Comparison of ENCODE assay signal across 14 mouse cellular contexts in genomic region chr11:76121086-76121485, GRCm38 (mm10). TPM values are rescaled to one million over a fixed set of nuclear protein-coding genes. Genes with fewer than 3 reads are reported as not detected.
DNase-seq lines count a peak whose midpoint lies in the region; ATAC-seq lines count a peak whose summit lies in the region.
"Had no signal": no experiment of that assay in that cellular context is flagged by ENCODE, and none has a peak within 500 bp of the region (broad histone marks: within the 10 kb centered on the region; RNA-seq: fewer than 3 reads in every experiment).

No protein-coding gene starts in this region.

- no peak overlapping the region for H3K9ac ChIP-seq in heart, embryonic 13.5 days
- no peak overlapping the region for H3K9ac ChIP-seq in heart, embryonic 11.5 days (ENCODE audit: low read depth, low read length)
- no peak overlapping the region for H3K9ac ChIP-seq in kidney, embryonic 15.5 days
- H3K9ac ChIP-seq in embryonic facial prominence, embryonic 13.5 days: no peak overlapping the region
- no peak overlapping the region for H3K9ac ChIP-seq in midbrain, embryonic 16.5 days (ENCODE audit: low read depth, low read length)
- H3K9ac ChIP-seq: forebrain, embryonic 12.5 days had no signal

- no peaks in the 10 kb centered on the region for H3K9me3 ChIP-seq in heart, embryonic 13.5 days
- no peaks in the 10 kb centered on the region for H3K9me3 ChIP-seq in heart, embryonic 11.5 days (replicated peaks; ENCODE audit: control insufficient read depth, low read length)
- no peaks in the 10 kb centered on the region for H3K9me3 ChIP-seq in kidney, embryonic 15.5 days (replicated peaks)
- H3K9me3 ChIP-seq in embryonic facial prominence, embryonic 13.5 days: no peaks in the 10 kb centered on the region
- H3K9me3 ChIP-seq in midbrain, embryonic 16.5 days (replicated peaks; ENCODE audit: control insufficient read depth, low read length, poor library complexity, severe bottlenecking): no peaks in the 10 kb centered on the region
- H3K9me3 ChIP-seq: forebrain, embryonic 12.5 days; limb, embryonic 10.5 days had no signal

- peak; percentile 90 for DNase-seq in kidney, adult 9 months
- DNase-seq in kidney, postnatal 14 days: peak; percentile 52
- no peak for DNase-seq in retina, postnatal 1 day
- DNase-seq: cerebellum, adult 8-10 months; thymus, postnatal 14 days had no signal

- peaks cover 42% of the 10 kb centered on the region for H3K36me3 ChIP-seq in heart, embryonic 13.5 days
- 0 out of 2 replicates have a peak, but pooled peaks cover 2% of the 10 kb centered on the region for H3K36me3 ChIP-seq in heart, embryonic 11.5 days (ENCODE audit: control insufficient read depth, insufficient read depth, low read length)
- peaks cover 24% of the 10 kb centered on the region for H3K36me3 ChIP-seq in kidney, embryonic 15.5 days
- peaks cover 10% of the 10 kb centered on the region for H3K36me3 ChIP-seq in embryonic facial prominence, embryonic 13.5 days
- peaks cover 31% of the 10 kb centered on the region for H3K36me3 ChIP-seq in midbrain, embryonic 16.5 days (ENCODE audit: control insufficient read depth, insufficient read depth, low read length)

- peaks cover 49% of the 10 kb centered on the region for H3K4me1 ChIP-seq in heart, embryonic 13.5 days
- peaks cover 20% of the 10 kb centered on the region for H3K4me1 ChIP-seq in heart, embryonic 11.5 days (ENCODE audit: control insufficient read depth, insufficient read depth, low read length)
- H3K4me1 ChIP-seq in kidney, embryonic 15.5 days: peaks cover 20% of the 10 kb centered on the region
- H3K4me1 ChIP-seq in embryonic facial prominence, embryonic 13.5 days: peaks cover 63% of the 10 kb centered on the region
- H3K4me1 ChIP-seq in midbrain, embryonic 16.5 days (ENCODE audit: control insufficient read depth, insufficient read depth, low read length): no peaks in the 10 kb centered on the region
- H3K4me1 ChIP-seq: forebrain, embryonic 12.5 days had no signal

- H3K27ac ChIP-seq in heart, embryonic 13.5 days (replicated peaks): peak overlapping the region; percentile 30; the same call in 1 of the 2 replicates
- no peak overlapping the region for H3K27ac ChIP-seq in heart, embryonic 11.5 days (ENCODE audit: low read depth, low read length)
- H3K27ac ChIP-seq in kidney, embryonic 15.5 days: no peak overlapping the region; the same call in 1 of the 2 replicates
- peak overlapping the region; percentile 62 for H3K27ac ChIP-seq in embryonic facial prominence, embryonic 13.5 days
- H3K27ac ChIP-seq in midbrain, embryonic 16.5 days (ENCODE audit: low read length): no peak overlapping the region
- H3K27ac ChIP-seq: forebrain, embryonic 12.5 days had no signal

- WGBS in heart, embryonic 13.5 days: 79% methylated on average over 4 of the region's 4 CpGs
- WGBS in heart, embryonic 11.5 days (ENCODE audit: insufficient replicate concordance): 81% methylated on average over 4 of the region's 4 CpGs
- 87% methylated on average over 4 of the region's 4 CpGs for WGBS in kidney, embryonic 15.5 days
- WGBS in embryonic facial prominence, embryonic 13.5 days: 77% methylated on average over 4 of the region's 4 CpGs
- WGBS in midbrain, embryonic 16.5 days: 95% methylated on average over 4 of the region's 4 CpGs

- ATAC-seq in heart, embryonic 13.5 days (ENCODE audit: extremely low read depth, insufficient number of reproducible peaks, low FRiP score, low TSS enrichment): no peak
- ATAC-seq in heart, embryonic 11.5 days (replicated peaks; ENCODE audit: insufficient number of reproducible peaks, low FRiP score, low TSS enrichment): no peak
- ATAC-seq in kidney, embryonic 15.5 days (replicated peaks; ENCODE audit: low FRiP score): no peak
- no peak for ATAC-seq in embryonic facial prominence, embryonic 13.5 days (ENCODE audit: insufficient number of reproducible peaks, insufficient read depth, low FRiP score, low TSS enrichment, low read depth)
- ATAC-seq in midbrain, embryonic 16.5 days: no peak

- no peak overlapping the region for H3K4me2 ChIP-seq in heart, embryonic 13.5 days
- no peak overlapping the region for H3K4me2 ChIP-seq in heart, embryonic 11.5 days
- no peak overlapping the region for H3K4me2 ChIP-seq in kidney, embryonic 15.5 days
- no peak overlapping the region for H3K4me2 ChIP-seq in embryonic facial prominence, embryonic 13.5 days
- no peak overlapping the region for H3K4me2 ChIP-seq in midbrain, embryonic 16.5 days (ENCODE audit: low read length)
- H3K4me2 ChIP-seq: forebrain, embryonic 12.5 days; liver, embryonic 11.5 days had no signal

- H3K4me3 ChIP-seq in heart, embryonic 13.5 days: no peak overlapping the region
- H3K4me3 ChIP-seq in heart, embryonic 11.5 days (ENCODE audit: low read depth, low read length): no peak overlapping the region
- H3K4me3 ChIP-seq in kidney, embryonic 15.5 days (replicated peaks): no peak overlapping the region
- H3K4me3 ChIP-seq in embryonic facial prominence, embryonic 13.5 days: no peak overlapping the region
- H3K4me3 ChIP-seq in midbrain, embryonic 16.5 days (ENCODE audit: low read depth, low read length): no peak overlapping the region
- H3K4me3 ChIP-seq: forebrain, embryonic 12.5 days; heart, adult 2 months; limb, embryonic 10.5 days had no signal

- H3K27me3 ChIP-seq in heart, embryonic 13.5 days (replicated peaks): no peaks in the 10 kb centered on the region
- H3K27me3 ChIP-seq in heart, embryonic 11.5 days (ENCODE audit: control insufficient read depth, insufficient read depth, low read length): no peaks in the 10 kb centered on the region
- H3K27me3 ChIP-seq in kidney, embryonic 15.5 days: no peaks in the 10 kb centered on the region
- H3K27me3 ChIP-seq in embryonic facial prominence, embryonic 13.5 days: no peaks in the 10 kb centered on the region
- no peaks in the 10 kb centered on the region for H3K27me3 ChIP-seq in midbrain, embryonic 16.5 days (ENCODE audit: control insufficient read depth, insufficient read depth, low read depth, low read length)
- H3K27me3 ChIP-seq: forebrain, embryonic 12.5 days had no signal

RNA-seq across cellular contexts. Expression of gene Vps53, which starts 58.4 kb away (rescaled TPM):
- 28.4 and 31.8 TPM in 2 replicates for polyA plus RNA-seq in heart, embryonic 13.5 days (2015; fragmentation: Nextera tagmentation; extraction: Ambion mirVana)
- 33.0 and 33.7 TPM in 2 replicates for polyA plus RNA-seq in heart, embryonic 11.5 days (2014; fragmentation: Nextera tagmentation; extraction: Ambion mirVana)
- 36.6 and 41.7 TPM in 2 replicates for polyA plus RNA-seq in kidney, embryonic 15.5 days (2015; fragmentation: Nextera tagmentation; extraction: Ambion mirVana)
- 36.5 and 38.5 TPM in 2 replicates for polyA plus RNA-seq in embryonic facial prominence, embryonic 13.5 days (2015; fragmentation: Nextera tagmentation; extraction: Ambion mirVana)
- 70.9 and 72.3 TPM in 2 replicates for polyA plus RNA-seq in midbrain, embryonic 16.5 days (2015; fragmentation: Nextera tagmentation; extraction: Ambion mirVana)

RNA-seq across cellular contexts. Expression of gene Fam57a, which starts 58.4 kb away (rescaled TPM):
- polyA plus RNA-seq in heart, embryonic 13.5 days (2015; fragmentation: Nextera tagmentation; extraction: Ambion mirVana): 22.8 and 26.9 TPM in 2 replicates
- 31.2 and 35.8 TPM in 2 replicates for polyA plus RNA-seq in heart, embryonic 11.5 days (2014; fragmentation: Nextera tagmentation; extraction: Ambion mirVana)
- 27.0 and 29.0 TPM in 2 replicates for polyA plus RNA-seq in kidney, embryonic 15.5 days (2015; fragmentation: Nextera tagmentation; extraction: Ambion mirVana)
- 20.7 and 20.8 TPM in 2 replicates for polyA plus RNA-seq in embryonic facial prominence, embryonic 13.5 days (2015; fragmentation: Nextera tagmentation; extraction: Ambion mirVana)
- polyA plus RNA-seq in midbrain, embryonic 16.5 days (2015; fragmentation: Nextera tagmentation; extraction: Ambion mirVana): 26.9 and 27.5 TPM in 2 replicates

Comparison
In these comparisons a context has a peak if more than half of its experiments do, and no peak if none do; other contexts are left out.
1. H3K27ac ChIP-seq: peak in heart, embryonic 13.5 days (single experiment) and embryonic facial prominence, embryonic 13.5 days (single experiment); none in heart, embryonic 11.5 days (single experiment), kidney, embryonic 15.5 days (single experiment) and midbrain, embryonic 16.5 days (single experiment).